Mouse (Mus musculus) layer of hippocampus, adult 9-10 months (tissue): ENCODE results near the gene Gpd1.
A peak's percentile ranks its signal among the peaks of the same experiment; 100 is the strongest.
"Not testable (repeated sequence)": the region's sequence is repeated elsewhere in the genome, so short reads cannot be mapped to it uniquely, and the experiment has no call there.

Source experiments
- DNase-seq: peaks from one replicate; pipeline ENCODE4 v3.0.0; 2022; ENCODE audit warnings: low spot score

Gene Gpd1

GRCm38 (mm10) chr15:99723120-99723514 lies 5.8 kb downstream of the Gpd1 start:
- DNase-seq: no peak

GRCm38 (mm10) chr15:99723515-99724291 lies 6.4 kb downstream of the Gpd1 start:
- DNase-seq: no peak

GRCm38 (mm10) chr15:99724292-99725021 lies 7.1 kb downstream of the Gpd1 start:
- DNase-seq: no peak

GRCm38 (mm10) chr15:99725341-99726155 lies 8.2 kb downstream of the Gpd1 start, which contains the start of gene Cox14:
Cox14 (plus strand) TSS chr15:99725618.
- peak; percentile 98 for DNase-seq

- DNase-seq: no peak
Observed at GRCm38 (mm10) chr15:99726549-99726948, 9.2 kb downstream of the Gpd1 start.

GRCm38 (mm10) chr15:99727039-99727438 lies 9.7 kb downstream of the Gpd1 start:
- not testable (repeated sequence) for DNase-seq

GRCm38 (mm10) chr15:99727525-99727924 lies 10.2 kb downstream of the Gpd1 start:
- no peak for DNase-seq

GRCm38 (mm10) chr15:99728211-99728610 lies 10.9 kb downstream of the Gpd1 start:
- no peak for DNase-seq

- no peak for DNase-seq
Observed at GRCm38 (mm10) chr15:99729056-99729783, 11.9 kb downstream of the Gpd1 start.

- no peak for DNase-seq
Observed at GRCm38 (mm10) chr15:99731167-99731566, 13.9 kb downstream of the Gpd1 start.

GRCm38 (mm10) chr15:99731678-99732077 lies 14.4 kb downstream of the Gpd1 start:
- DNase-seq: no peak

- no peak for DNase-seq
Observed at GRCm38 (mm10) chr15:99733186-99733585, 15.9 kb downstream of the Gpd1 start.

GRCm38 (mm10) chr15:99735631-99736030 lies 18.3 kb downstream of the Gpd1 start:
- DNase-seq: peak; percentile 100

- DNase-seq: no peak
Observed at GRCm38 (mm10) chr15:99736675-99737074, 19.4 kb downstream of the Gpd1 start.

- DNase-seq: no peak
Observed at GRCm38 (mm10) chr15:99740229-99740628, 22.9 kb downstream of the Gpd1 start.

- no peak for DNase-seq
Observed at GRCm38 (mm10) chr15:99754204-99754603, 36.9 kb downstream of the Gpd1 start.

- no peak for DNase-seq
Observed at GRCm38 (mm10) chr15:99767467-99767866, 50.2 kb downstream of the Gpd1 start.

GRCm38 (mm10) chr15:99768761-99769160 lies 51.4 kb downstream of the Gpd1 start:
- no peak for DNase-seq

- no peak for DNase-seq
Observed at GRCm38 (mm10) chr15:99771004-99771500, 53.7 kb downstream of the Gpd1 start.

- DNase-seq: peak; percentile 15
Observed at GRCm38 (mm10) chr15:99771601-99772276, 54.4 kb downstream of the Gpd1 start.
